Mouse (Mus musculus) brown adipose tissue, adult 24 weeks (tissue): ENCODE results near the gene Zdhhc4. TPM values are rescaled to one million over a fixed set of nuclear protein-coding genes. Genes with fewer than 3 reads are reported as not detected.
A peak's percentile ranks its signal among the peaks of the same experiment; 100 is the strongest.

Experiments used
- H3K27ac ChIP-seq: fragments of 200-500 bp; replicated peaks from 2 replicates; pipeline ENCODE4 v1.5.1; 2012; ENCODE audit warnings: low read depth, mild to moderate bottlenecking, low read length
- H3K4me1 ChIP-seq: fragments of 200-500 bp; 2 replicates; pipeline ENCODE4 v1.6.1; 2012; ENCODE audit warnings: low read length, mixed read lengths; ENCODE audit not compliant: control insufficient read depth, insufficient read depth, insufficient read length
- H3K4me3 ChIP-seq: fragments of 200-500 bp; 2 replicates; pipeline ENCODE4 v1.5.1; 2012; ENCODE audit warnings: low read depth, mild to moderate bottlenecking, low read length, moderate library complexity; ENCODE audit not compliant: insufficient read depth
- polyA plus RNA-seq: library from polyadenylated mRNA; stranded (reverse); fragments of >200 nt; gene quantifications from 2 replicates; pipeline ENCODE4 v1.2.4, GENCODE M21; 2012; ENCODE audit not compliant: missing spikeins, insufficient read depth, insufficient read length

Zdhhc4 gene
- polyA plus RNA-seq, 1 experiment, result 39.8 TPM

GRCm38 (mm10) chr5:143272540-143273330 lies 56.3 kb downstream of the Zdhhc4 start:
- Histone ChIP-seq H3K27ac (no peak overlapping the region), H3K4me1 (no peaks in the 10 kb centered on the region), H3K4me3 (no peak overlapping the region)

- Histone ChIP-seq H3K27ac (no peak overlapping the region), H3K4me3 (no peak overlapping the region), H3K4me1 (no peaks in the 10 kb centered on the region)
Measured at GRCm38 (mm10) chr5:143272108-143272507, 56.9 kb downstream of the Zdhhc4 start.

- H3K4me1 ChIP-seq, result no peaks in the 10 kb centered on the region
- no peak overlapping the region for H3K27ac ChIP-seq
- H3K4me3 ChIP-seq, result no peak overlapping the region
Measured at GRCm38 (mm10) chr5:143271642-143272041, 57.4 kb downstream of the Zdhhc4 start.

GRCm38 (mm10) chr5:143270151-143270519 lies 58.9 kb downstream of the Zdhhc4 start:
- H3K4me1 ChIP-seq, result no peaks in the 10 kb centered on the region
- H3K4me3 ChIP-seq, result peak overlapping the region; percentile 69
- H3K27ac ChIP-seq, result no peak overlapping the region

GRCm38 (mm10) chr5:143269363-143270150 lies 59.5 kb downstream of the Zdhhc4 start, which contains the start of gene Zfp316:
Gene Zfp316, minus strand, starts transcription at chr5:143270022.
- Histone ChIP-seq H3K4me3 (peak within 1 kb of the TSS; percentile 69), H3K27ac (no peak within 1 kb of the TSS), H3K4me1 (no peaks in the 10 kb centered on the region)

GRCm38 (mm10) chr5:143268985-143269362 lies 60.1 kb downstream of the Zdhhc4 start:
- peak overlapping the region; percentile 69 for H3K4me3 ChIP-seq
- H3K4me1 ChIP-seq, result no peaks in the 10 kb centered on the region
- H3K27ac ChIP-seq, result no peak overlapping the region

GRCm38 (mm10) chr5:143266794-143267193 lies 62.3 kb downstream of the Zdhhc4 start:
- H3K27ac ChIP-seq, result no peak overlapping the region
- H3K4me3 ChIP-seq, result no peak overlapping the region
- no peaks in the 10 kb centered on the region for H3K4me1 ChIP-seq

Other genes starting within 250 kb of the Zdhhc4 start
- gene Rnf216, start 216.3 kb downstream of the Zdhhc4 start, polyA plus RNA-seq, result 12.5 and 14.6 TPM in 2 replicates
- gene Olfr718-ps1, start 181.7 kb downstream of the Zdhhc4 start, polyA plus RNA-seq, result not detected in 2 replicates
- 1.5 and 2.4 TPM in 2 replicates for gene Rbak, start 148.5 kb downstream of the Zdhhc4 start, polyA plus RNA-seq
- not detected in 2 replicates for gene Spdye4b, start 148.2 kb downstream of the Zdhhc4 start, polyA plus RNA-seq
- gene Spdye4a, start 102.4 kb downstream of the Zdhhc4 start, polyA plus RNA-seq, result not detected in 2 replicates
- 3.3 and 4.6 TPM in 2 replicates for gene Zfp12, start 94.1 kb downstream of the Zdhhc4 start, polyA plus RNA-seq
- 1.5 and 1.6 TPM in 2 replicates for gene Zfp316, start 59.2 kb downstream of the Zdhhc4 start, polyA plus RNA-seq
- not detected in 2 replicates for gene Zfp853, start 35.6 kb downstream of the Zdhhc4 start, polyA plus RNA-seq
- 11.5 and 14.1 TPM in 2 replicates for gene E130309D02Rik, start 13.9 kb downstream of the Zdhhc4 start, polyA plus RNA-seq
- gene Grid2ip, start 28.1 kb upstream of the Zdhhc4 start, polyA plus RNA-seq, result not detected in 2 replicates
- 28.9 and 35.7 TPM in 2 replicates for gene Kdelr2, start 74.6 kb upstream of the Zdhhc4 start, polyA plus RNA-seq
- gene Daglb, start 135.3 kb upstream of the Zdhhc4 start, polyA plus RNA-seq, result 3.7 and 4.8 TPM in 2 replicates
- 165 and 188 TPM in 2 replicates for gene Rac1, start 198.8 kb upstream of the Zdhhc4 start, polyA plus RNA-seq